33 mouse cellular contexts compared by ENCODE assay signal in genomic region chr10:30702663-30703062, GRCm38 (mm10).
"Had no signal": no experiment of that assay in that cellular context is flagged by ENCODE, and none has a peak within 500 bp of the region (broad histone marks: within the 10 kb centered on the region; RNA-seq: fewer than 3 reads in every experiment).

No protein-coding gene starts in this region.

- H3K27me3 ChIP-seq: heart, embryonic 12.5 days; heart, embryonic 13.5 days; heart, embryonic 15.5 days; hindbrain, embryonic 12.5 days; hindbrain, embryonic 13.5 days; hindbrain, embryonic 15.5 days; intestine, embryonic 15.5 days; kidney, embryonic 15.5 days had no signal

- H3K9ac ChIP-seq: heart, embryonic 12.5 days; heart, embryonic 13.5 days; heart, embryonic 15.5 days; hindbrain, embryonic 12.5 days; hindbrain, embryonic 13.5 days; hindbrain, embryonic 14.5 days; hindbrain, embryonic 15.5 days; intestine, embryonic 15.5 days; kidney, embryonic 15.5 days had no signal

- H3K4me3 ChIP-seq: heart, embryonic 10.5 days; heart, embryonic 12.5 days; heart, embryonic 13.5 days; heart, embryonic 15.5 days; hindbrain, embryonic 10.5 days; hindbrain, embryonic 12.5 days; hindbrain, embryonic 13.5 days; hindbrain, embryonic 15.5 days; intestine, embryonic 15.5 days; kidney, embryonic 15.5 days; layer of hippocampus, adult 2 months; left cerebral cortex, adult 2 months had no signal

- H3K27ac ChIP-seq: heart, embryonic 10.5 days; heart, embryonic 13.5 days; heart, embryonic 15.5 days; hindbrain, embryonic 10.5 days; hindbrain, embryonic 12.5 days; hindbrain, embryonic 13.5 days; hindbrain, embryonic 14.5 days; hindbrain, embryonic 15.5 days; hindbrain, postnatal 0 days; intestine, embryonic 15.5 days; kidney, embryonic 15.5 days; kidney, postnatal 0 days; layer of hippocampus, adult 2 months; left cerebral cortex, adult 2 months had no signal

- H3K9me3 ChIP-seq: heart, embryonic 10.5 days; heart, embryonic 12.5 days; heart, embryonic 13.5 days; heart, embryonic 15.5 days; hindbrain, embryonic 10.5 days; hindbrain, embryonic 12.5 days; hindbrain, embryonic 13.5 days; hindbrain, embryonic 15.5 days; intestine, embryonic 15.5 days; kidney, embryonic 15.5 days had no signal

- H3K4me1 ChIP-seq: heart, embryonic 10.5 days; heart, embryonic 12.5 days; heart, embryonic 13.5 days; heart, embryonic 15.5 days; hindbrain, embryonic 10.5 days; hindbrain, embryonic 12.5 days; hindbrain, embryonic 13.5 days; hindbrain, embryonic 15.5 days; intestine, embryonic 15.5 days; kidney, embryonic 15.5 days had no signal

- H3K4me2 ChIP-seq: heart, embryonic 11.5 days; heart, embryonic 12.5 days; heart, embryonic 13.5 days; heart, embryonic 15.5 days; hindbrain, embryonic 12.5 days; hindbrain, embryonic 13.5 days; hindbrain, embryonic 14.5 days; hindbrain, embryonic 15.5 days; intestine, embryonic 15.5 days; kidney, embryonic 15.5 days had no signal

- ATAC-seq: hindbrain, embryonic 16.5 days; hindbrain, postnatal 0 days; inflammation-experienced regulatory T-cells, adult 6 months; intestine, embryonic 15.5 days had no signal

- H3K36me3 ChIP-seq: heart, embryonic 15.5 days; hindbrain, embryonic 10.5 days; hindbrain, embryonic 12.5 days; intestine, embryonic 15.5 days had no signal

- DNase-seq: heart, postnatal 10 days; heart, postnatal 14 days; heart, postnatal 36 days; heart, postnatal 4 days; kidney, adult 11 months; kidney, adult 18-20 months; kidney, adult 2 months; kidney, adult 8-10 months; kidney, adult 9 months; kidney, postnatal 10 days; kidney, postnatal 14 days; kidney, postnatal 25 days; kidney, postnatal 36 days; kidney, postnatal 4 days; layer of hippocampus, adult 9-11 months had no signal
